Mouse (Mus musculus): ENCODE results near the gene Ctnnbip1. TPM values are rescaled to one million over a fixed set of nuclear protein-coding genes. Genes with fewer than 3 reads are reported as not detected.

Ctnnbip1 gene
- total and polyA plus RNA-seq, 2 experiments from 2014 or later, result 109 to 116 TPM

DNA sequence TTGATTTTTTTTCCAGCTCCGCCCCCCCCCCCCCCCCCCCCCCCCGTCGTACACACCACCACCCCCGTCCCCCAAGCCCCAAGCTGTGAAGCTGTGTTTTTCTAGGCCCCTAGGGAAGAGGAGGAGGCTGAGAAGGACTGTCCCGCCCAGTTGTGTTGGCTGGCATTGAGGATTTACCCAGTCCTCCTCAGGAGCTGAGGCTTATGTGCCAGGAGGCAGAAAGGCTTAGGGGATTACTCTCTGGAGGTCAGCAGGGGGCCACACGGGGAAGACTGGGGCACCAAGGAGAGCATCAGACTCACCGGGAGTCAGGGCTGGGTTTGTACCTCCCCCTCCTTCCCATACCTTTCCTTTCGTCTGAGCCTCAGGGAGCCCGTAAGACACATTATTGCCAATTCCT, 54.4 kb downstream of the Ctnnbip1 start:
- Histone ChIP-seq H3K27me3 (ENCODE audit: insufficient read depth, low read length) (no peaks in the 10 kb centered on the region), H3K27ac (ENCODE audit: low read depth, low read length) (no peak overlapping the region), H3K9me3 (ENCODE audit: low read length) (no peaks in the 10 kb centered on the region), H3K36me3 (ENCODE audit: insufficient read depth, low read length) (no peaks in the 10 kb centered on the region), H3K4me2 (ENCODE audit: low read depth, low read length, poor library complexity, severe bottlenecking) (no peak overlapping the region), H3K4me3 (ENCODE audit: low read depth, low read length) (no peak overlapping the region), H3K4me1 (ENCODE audit: insufficient read depth, low read length) (no peaks in the 10 kb centered on the region; the same call in 1 of the 2 replicates), H3K9ac (replicated peaks; ENCODE audit: low read length, poor library complexity, severe bottlenecking) (no peak overlapping the region)
- no peak for TF ChIP-seq CTCF (IDR thresholded peaks at IDR 0.05)
- WGBS, result 17% methylated on average over 7 of the region's 9 CpGs
- DNase-seq (ENCODE audit: low spot score), result no peak
- no peak for ATAC-seq (ENCODE audit: low FRiP score)

DNA sequence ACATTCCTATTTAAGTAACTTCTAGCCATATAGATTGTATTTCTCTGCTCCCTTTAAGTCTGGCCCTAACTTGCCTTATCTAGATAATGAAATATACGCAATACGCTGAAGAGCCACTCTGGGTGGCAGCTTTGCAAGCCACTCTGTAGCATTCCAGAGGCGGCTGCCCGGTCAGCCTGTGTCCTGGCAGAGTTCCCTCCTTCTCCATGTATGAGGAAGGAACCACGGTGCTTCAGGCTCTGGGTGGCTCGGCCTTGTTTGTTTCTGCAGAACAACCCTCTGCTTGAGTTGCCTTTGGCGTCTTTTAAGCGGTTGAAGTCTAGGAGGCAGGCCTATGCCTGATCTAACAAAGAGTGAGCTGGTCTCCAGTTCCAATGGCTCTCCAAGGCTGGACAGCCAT, 54.8 kb downstream of the Ctnnbip1 start:
- no peaks in the 10 kb centered on the region for H3K27me3 ChIP-seq (ENCODE audit: insufficient read depth, low read length)
- no peaks in the 10 kb centered on the region for H3K36me3 ChIP-seq (ENCODE audit: insufficient read depth, low read length)
- H3K27ac ChIP-seq (ENCODE audit: low read depth, low read length), result no peak overlapping the region
- H3K4me3 ChIP-seq (ENCODE audit: low read depth, low read length), result no peak overlapping the region
- DNase-seq (ENCODE audit: low spot score) (no peak), ATAC-seq (ENCODE audit: low FRiP score) (no peak)
- H3K9me3 ChIP-seq (ENCODE audit: low read length), result no peaks in the 10 kb centered on the region
- H3K9ac ChIP-seq (replicated peaks; ENCODE audit: low read length, poor library complexity, severe bottlenecking), result no peak overlapping the region
- TF ChIP-seq CTCF (IDR thresholded peaks at IDR 0.05), result no peak
- no peaks in the 10 kb centered on the region; the same call in 1 of the 2 replicates for H3K4me1 ChIP-seq (ENCODE audit: insufficient read depth, low read length)
- 53% methylated on average over 8 of the region's 8 CpGs for whole genome bisulfite sequencing
- no peak overlapping the region for H3K4me2 ChIP-seq (ENCODE audit: low read depth, low read length, poor library complexity, severe bottlenecking)

DNA sequence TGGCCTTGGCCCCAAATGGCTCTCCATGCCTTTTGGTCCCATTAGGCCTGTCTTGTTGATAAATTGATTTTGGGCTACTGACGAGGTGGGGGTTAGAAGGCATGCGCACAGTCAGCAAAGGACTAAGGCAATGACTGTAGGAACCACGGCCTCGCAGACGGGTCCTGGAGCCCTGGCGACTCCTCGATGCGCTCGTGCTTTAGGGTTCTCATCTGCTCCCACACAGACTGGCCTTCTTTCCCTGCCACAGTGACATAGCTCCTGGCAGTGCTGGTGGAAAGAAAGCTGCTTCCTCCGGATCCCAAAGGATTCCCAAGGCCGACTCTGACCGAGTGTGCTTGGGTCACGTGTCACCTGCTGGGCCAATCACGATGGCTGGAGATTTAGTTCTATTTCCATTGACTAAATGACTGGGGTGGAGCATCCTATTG, 56.4 kb downstream of the Ctnnbip1 start:
- Histone ChIP-seq H3K9me3 (ENCODE audit: low read length) (no peaks in the 10 kb centered on the region), H3K36me3 (ENCODE audit: insufficient read depth, low read length) (no peaks in the 10 kb centered on the region), H3K4me1 (ENCODE audit: insufficient read depth, low read length) (no peaks in the 10 kb centered on the region), H3K27me3 (ENCODE audit: insufficient read depth, low read length) (no peaks in the 10 kb centered on the region), H3K9ac (replicated peaks; ENCODE audit: low read length, poor library complexity, severe bottlenecking) (no peak overlapping the region), H3K27ac (ENCODE audit: low read depth, low read length) (no peak overlapping the region), H3K4me2 (ENCODE audit: low read depth, low read length, poor library complexity, severe bottlenecking) (no peak overlapping the region), H3K4me3 (ENCODE audit: low read depth, low read length) (no peak overlapping the region)
- ATAC-seq (ENCODE audit: low FRiP score) (no peak), DNase-seq (ENCODE audit: low spot score) (no peak)
- 69% methylated on average over 14 of the region's 14 CpGs for WGBS
- TF ChIP-seq CTCF (IDR thresholded peaks at IDR 0.05), result no peak

DNA sequence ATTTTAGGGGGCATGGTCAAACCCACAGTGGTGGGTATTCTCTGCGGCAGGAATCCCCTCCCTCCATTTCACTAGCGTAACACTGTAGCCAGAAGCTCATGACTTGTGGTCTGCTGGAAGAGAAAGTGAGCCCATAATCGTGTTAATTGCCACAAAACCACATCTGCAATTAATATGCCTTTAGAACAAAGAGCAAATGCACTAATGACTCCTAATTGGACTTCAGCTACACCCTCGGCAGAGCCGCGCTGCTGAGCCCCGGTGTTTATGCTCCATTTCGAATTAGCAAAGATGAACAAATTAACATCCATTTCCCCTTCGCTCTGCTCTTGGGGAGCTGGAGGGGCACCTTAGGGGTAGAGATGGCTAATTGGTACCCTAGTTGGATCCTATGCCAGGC, 58.0 kb downstream of the Ctnnbip1 start:
- Histone ChIP-seq H3K4me3 (ENCODE audit: low read depth, low read length) (no peak overlapping the region), H3K9me3 (ENCODE audit: low read length) (no peaks in the 10 kb centered on the region), H3K36me3 (ENCODE audit: insufficient read depth, low read length) (no peaks in the 10 kb centered on the region), H3K4me1 (ENCODE audit: insufficient read depth, low read length) (no peaks in the 10 kb centered on the region), H3K27me3 (ENCODE audit: insufficient read depth, low read length) (no peaks in the 10 kb centered on the region), H3K27ac (ENCODE audit: low read depth, low read length) (no peak overlapping the region), H3K9ac (replicated peaks; ENCODE audit: low read length, poor library complexity, severe bottlenecking) (no peak overlapping the region), H3K4me2 (ENCODE audit: low read depth, low read length, poor library complexity, severe bottlenecking) (no peak overlapping the region)
- no peak for TF ChIP-seq CTCF (IDR thresholded peaks at IDR 0.05)
- 72% methylated on average over 9 of the region's 9 CpGs for WGBS
- no peak for DNase-seq (ENCODE audit: low spot score)
- ATAC-seq (ENCODE audit: low FRiP score), result no peak

DNA sequence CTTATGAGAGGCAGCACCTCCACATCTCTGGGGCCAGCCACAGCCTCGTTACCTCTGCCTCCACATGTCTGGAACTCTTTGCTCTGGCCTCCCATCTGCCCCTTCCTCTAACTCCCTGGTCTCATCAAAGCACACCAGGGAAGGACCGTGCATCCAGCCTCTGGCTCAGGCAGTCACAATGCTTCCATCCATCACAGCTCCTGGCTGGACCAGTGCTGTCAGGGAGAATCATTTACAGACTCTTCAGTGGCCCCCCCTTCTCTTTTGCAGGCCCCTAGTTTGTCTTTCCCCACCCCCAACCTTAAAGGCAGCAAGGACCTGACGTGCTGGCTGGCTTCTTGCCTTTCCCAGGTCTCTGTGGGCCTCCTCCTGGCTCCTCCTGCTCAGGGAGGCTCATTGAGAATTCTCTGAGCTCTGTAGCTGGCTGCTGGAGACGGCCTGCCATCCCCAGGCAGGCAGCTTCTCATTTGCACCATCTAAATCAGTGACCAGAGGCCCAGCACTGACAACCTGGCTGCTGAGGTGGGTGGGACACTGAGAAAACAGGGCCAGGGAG, 59.0 kb downstream of the Ctnnbip1 start:
- no peak for DNase-seq (ENCODE audit: low spot score)
- WGBS, result 14% methylated on average over 4 of the region's 4 CpGs

DNA sequence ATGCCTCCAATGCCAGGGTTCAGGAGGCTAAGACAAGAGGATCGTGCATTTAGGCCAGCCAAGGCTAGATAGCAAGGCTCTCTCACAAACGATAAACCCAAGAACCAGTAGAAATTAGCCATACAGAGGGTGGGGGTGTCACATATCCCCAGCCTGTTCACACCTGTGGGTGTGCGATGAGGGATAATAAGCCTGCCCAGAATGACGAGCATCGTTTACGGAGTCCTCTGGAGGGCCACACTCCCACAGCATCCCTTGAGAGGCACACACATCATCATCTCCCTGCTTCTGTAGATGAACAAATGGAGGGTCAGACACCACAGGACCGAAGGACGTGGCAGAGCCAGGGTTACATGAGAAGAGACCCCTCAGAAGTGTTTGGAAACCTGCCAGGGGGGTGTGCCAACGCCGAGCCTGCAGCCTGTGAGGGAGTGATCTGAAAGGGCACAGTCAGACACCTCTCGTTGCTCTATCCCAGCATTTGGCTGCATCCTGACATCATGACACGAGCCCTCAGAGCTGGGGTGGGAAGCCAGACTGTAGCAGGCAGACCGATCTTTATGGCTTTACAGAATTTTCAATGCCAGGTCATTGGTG, 60.1 kb downstream of the Ctnnbip1 start:
- no peak overlapping the region for H3K27ac ChIP-seq (ENCODE audit: low read depth, low read length)
- no peak for TF ChIP-seq CTCF (IDR thresholded peaks at IDR 0.05)
- H3K9me3 ChIP-seq (ENCODE audit: low read length), result no peaks in the 10 kb centered on the region
- H3K4me2 ChIP-seq (ENCODE audit: low read depth, low read length, poor library complexity, severe bottlenecking), result no peak overlapping the region
- no peaks in the 10 kb centered on the region for H3K4me1 ChIP-seq (ENCODE audit: insufficient read depth, low read length)
- ATAC-seq (ENCODE audit: low FRiP score) (no peak), DNase-seq (ENCODE audit: low spot score) (no peak)
- no peaks in the 10 kb centered on the region for H3K27me3 ChIP-seq (ENCODE audit: insufficient read depth, low read length)
- H3K4me3 ChIP-seq (ENCODE audit: low read depth, low read length), result no peak overlapping the region
- WGBS, result 60% methylated on average over 13 of the region's 13 CpGs
- no peaks in the 10 kb centered on the region for H3K36me3 ChIP-seq (ENCODE audit: insufficient read depth, low read length)
- H3K9ac ChIP-seq (replicated peaks; ENCODE audit: low read length, poor library complexity, severe bottlenecking), result no peak overlapping the region

More for the DNA sequence above, 59.0 kb downstream of the Ctnnbip1 start:
- Histone ChIP-seq H3K36me3 (ENCODE audit: insufficient read depth, low read length) (no peaks in the 10 kb centered on the region), H3K4me2 (ENCODE audit: low read depth, low read length, poor library complexity, severe bottlenecking) (no peak overlapping the region), H3K27ac (ENCODE audit: low read depth, low read length) (no peak overlapping the region; the same call in 1 of the 2 replicates), H3K9me3 (ENCODE audit: low read length) (no peaks in the 10 kb centered on the region), H3K4me1 (ENCODE audit: insufficient read depth, low read length) (no peaks in the 10 kb centered on the region), H3K9ac (replicated peaks; ENCODE audit: low read length, poor library complexity, severe bottlenecking) (no peak overlapping the region), H3K27me3 (ENCODE audit: insufficient read depth, low read length) (no peaks in the 10 kb centered on the region), H3K4me3 (ENCODE audit: low read depth, low read length) (no peak overlapping the region)
- ATAC-seq (ENCODE audit: low FRiP score), result peak; percentile 39; the same call in 1 of the 2 replicates
- TF ChIP-seq CTCF (IDR thresholded peaks at IDR 0.05), result no peak

Measured in midbrain, postnatal 0 days (tissue).